Mouse (Mus musculus) heart, adult 2 months (tissue): ENCODE results near the gene Vps13c. TPM values are rescaled to one million over a fixed set of nuclear protein-coding genes. Genes with fewer than 3 reads are reported as not detected.

ENCODE experiments used
- DNase-seq, 2 experiments: peaks; one replicate each; pipeline ENCODE4 v3.0.0; 2021
- H3K27ac ChIP-seq: fragments of 200-600 bp; 2 replicates; pipeline ENCODE4 v1.8.1; 2022
- H3K27me3 ChIP-seq: fragments of 200-500 bp; 2 replicates; pipeline ENCODE4 v1.6.1; 2012; ENCODE audit warnings: mild to moderate bottlenecking, low read length, inconsistent platforms, mixed read lengths; ENCODE audit not compliant: control insufficient read depth, insufficient read depth
- H3K36me3 ChIP-seq: fragments of 200-500 bp; 2 replicates; pipeline ENCODE4 v1.6.1; 2012; ENCODE audit warnings: low read length, inconsistent platforms; ENCODE audit not compliant: control insufficient read depth, insufficient read depth
- H3K4me1 ChIP-seq: fragments of 200-500 bp; 2 replicates; pipeline ENCODE4 v1.6.1; 2011; ENCODE audit warnings: low read length; ENCODE audit not compliant: control insufficient read depth, insufficient read depth
- H3K4me3 ChIP-seq: fragments of 200-600 bp; 2 replicates; pipeline ENCODE4 v1.8.1; 2022
- H3K79me2 ChIP-seq: fragments of 200-500 bp; replicated peaks from 2 replicates; pipeline ENCODE4 v1.6.1; 2012; ENCODE audit warnings: mild to moderate bottlenecking, inconsistent platforms, low read length, moderate library complexity, mixed read lengths; ENCODE audit not compliant: control insufficient read depth, insufficient read depth
- H3K9ac ChIP-seq: fragments of 200-500 bp; 2 replicates; pipeline ENCODE4 v1.6.1; 2012; ENCODE audit warnings: low read depth, mild to moderate bottlenecking, control low read depth, inconsistent platforms, low read length, mixed read lengths
- CTCF ChIP-seq: fragments of 200-600 bp; IDR thresholded peaks from 2 replicates; pipeline ENCODE4 v1.8.1; 2022; ENCODE audit warnings: antibody characterized with exemption, mild to moderate bottlenecking, moderate library complexity
- EP300 ChIP-seq: fragments of 200-500 bp; IDR thresholded peaks from 2 replicates; pipeline ENCODE4 v1.6.1; 2011; ENCODE audit warnings: low read depth, low read length, control low read depth; ENCODE audit not compliant: insufficient read depth
- POLR2A ChIP-seq: fragments of 200-500 bp; IDR thresholded peaks from 2 replicates; pipeline ENCODE4 v1.6.1; 2011; ENCODE audit warnings: mild to moderate bottlenecking, low read depth, low read length, control low read depth; ENCODE audit not compliant: insufficient read depth
- WGBS: fragments of 180-500 bp; shearing (Covaris S2); methylation state at CpG from one replicate; pipeline ENCODE4 v1.1.7; 2018; 5-methylcytosine and 5-hydroxymethylcytosine counted together
- intact Hi-C: fragments of 180-260 bp; cut with DNase I; formaldehyde crosslinking; loops from one replicate; pipeline ENCODE4 v1.15.1; 2025
- polyA plus RNA-seq: library from polyadenylated mRNA; depleted of rRNA; stranded (reverse); fragments of >200 nt; gene quantifications from 2 replicates; pipeline ENCODE4 v1.2.3, GENCODE M21; 2012
- total RNA-seq, 2 experiments: library from RNA; stranded (reverse); gene quantifications; 2 replicates each; pipeline ENCODE4 v1.2.3; 2021

Vps13c gene
- total and polyA plus RNA-seq, 3 experiments, result 6.5 to 51.1 (median 41.1) TPM

DNA sequence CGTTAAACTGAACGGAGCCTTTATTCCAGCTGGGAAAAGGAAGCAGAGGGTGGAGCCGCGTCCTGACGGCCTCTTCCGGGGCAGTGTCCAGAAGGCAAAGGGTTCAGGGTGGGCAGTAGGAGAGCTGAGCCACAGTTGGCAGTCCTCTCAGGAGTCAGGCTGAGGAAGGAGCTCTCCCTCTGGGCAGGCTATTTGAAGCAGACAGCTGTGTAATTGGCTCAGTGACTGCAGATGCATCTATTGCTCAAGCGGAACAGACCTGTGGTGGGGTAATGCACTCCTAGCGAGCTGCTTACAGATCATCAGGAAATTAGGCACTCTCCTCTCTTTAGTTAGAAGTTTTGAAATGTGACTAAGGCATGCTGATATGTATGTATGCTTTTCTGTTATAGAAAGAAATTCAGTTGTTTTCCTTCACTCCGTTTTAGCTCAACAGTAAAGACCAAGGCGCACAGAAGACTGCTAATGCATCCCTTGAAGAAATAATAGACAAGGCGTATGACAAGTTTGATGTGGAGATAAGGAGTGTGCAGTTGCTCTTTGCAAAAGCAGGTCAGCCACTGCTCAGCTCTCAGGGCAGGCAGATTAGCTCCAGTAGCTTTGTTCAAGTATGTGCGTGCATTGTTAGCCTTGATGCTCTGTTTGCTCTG, 56.6 kb downstream of the Vps13c start:
- Histone ChIP-seq H3K79me2 (no peaks in the 10 kb centered on the region), H3K36me3 (no peaks in the 10 kb centered on the region; the same call in none of the 2 replicates), H3K27me3 (no peaks in the 10 kb centered on the region), H3K4me1 (no peaks in the 10 kb centered on the region), H3K4me3 (no peak overlapping the region), H3K27ac (no peak overlapping the region), H3K9ac (no peak overlapping the region)
- WGBS, result 65% methylated on average over 12 of the region's 12 CpGs
- intact Hi-C loops, result no loop called here
- TF ChIP-seq EP300 (no peak), CTCF (no peak), POLR2A (no peak)
- peak; percentile 7 to 27 for DNase-seq

GRCm38 (mm10) chr9:67900398-67900797, 60.2 kb downstream of the Vps13c start:
- H3K27me3 ChIP-seq, result no peaks in the 10 kb centered on the region
- no peaks in the 10 kb centered on the region; the same call in 1 of the 2 replicates for H3K36me3 ChIP-seq
- intact Hi-C loops, result no loop called here
- H3K79me2 ChIP-seq, result no peaks in the 10 kb centered on the region
- WGBS, result 84% methylated on average over 5 of the region's 5 CpGs
- no peak overlapping the region for H3K27ac ChIP-seq
- H3K9ac ChIP-seq, result no peak overlapping the region
- no peak overlapping the region for H3K4me3 ChIP-seq
- no peaks in the 10 kb centered on the region for H3K4me1 ChIP-seq
- TF ChIP-seq EP300, result no peak
- TF ChIP-seq CTCF, result no peak
- no peak for TF ChIP-seq POLR2A
- DNase-seq, result no peak

GRCm38 (mm10) chr9:67904355-67904754, 64.2 kb downstream of the Vps13c start:
- Histone ChIP-seq H3K79me2 (no peaks in the 10 kb centered on the region), H3K36me3 (peaks cover 2% of the 10 kb centered on the region)
- WGBS, result 81% methylated on average over 6 of the region's 6 CpGs

GRCm38 (mm10) chr9:67905541-67905940, 65.3 kb downstream of the Vps13c start:
- TF ChIP-seq POLR2A (no peak), CTCF (no peak), EP300 (no peak)
- intact Hi-C loops, result no loop called here

More at GRCm38 (mm10) chr9:67904355-67904754, 64.2 kb downstream of the Vps13c start:
- intact Hi-C loops, result no loop called here
- Histone ChIP-seq H3K4me1 (no peaks in the 10 kb centered on the region), H3K4me3 (no peak overlapping the region), H3K27ac (no peak overlapping the region), H3K9ac (no peak overlapping the region), H3K27me3 (no peaks in the 10 kb centered on the region)
- DNase-seq, result no peak
- no peak for TF ChIP-seq EP300
- TF ChIP-seq CTCF, result no peak
- TF ChIP-seq POLR2A, result no peak

GRCm38 (mm10) chr9:67914681-67915080, 74.5 kb downstream of the Vps13c start:
- no peak for TF ChIP-seq CTCF
- no peak for TF ChIP-seq POLR2A
- intact Hi-C loops, result no loop called here
- no peak overlapping the region for H3K9ac ChIP-seq

More at GRCm38 (mm10) chr9:67905541-67905940, 65.3 kb downstream of the Vps13c start:
- WGBS, result 86% methylated on average over 2 of the region's 2 CpGs
- Histone ChIP-seq H3K79me2 (no peaks in the 10 kb centered on the region), H3K4me1 (no peaks in the 10 kb centered on the region), H3K9ac (no peak overlapping the region), H3K27me3 (no peaks in the 10 kb centered on the region), H3K27ac (no peak overlapping the region), H3K36me3 (peaks cover 2% of the 10 kb centered on the region), H3K4me3 (no peak overlapping the region)
- no peak for DNase-seq

GRCm38 (mm10) chr9:67922350-67922749, 82.2 kb downstream of the Vps13c start:
- TF ChIP-seq POLR2A, result no peak
- Histone ChIP-seq H3K4me1 (no peaks in the 10 kb centered on the region), H3K27ac (no peak overlapping the region), H3K79me2 (no peaks in the 10 kb centered on the region), H3K36me3 (peaks cover 1% of the 10 kb centered on the region), H3K27me3 (no peaks in the 10 kb centered on the region), H3K9ac (no peak overlapping the region), H3K4me3 (no peak overlapping the region)
- DNase-seq, result no peak
- intact Hi-C loops, result no loop called here
- WGBS, result 93% methylated on average over 5 of the region's 5 CpGs

More at GRCm38 (mm10) chr9:67914681-67915080, 74.5 kb downstream of the Vps13c start:
- DNase-seq, result no peak
- no peak overlapping the region for H3K4me3 ChIP-seq
- H3K4me1 ChIP-seq, result no peaks in the 10 kb centered on the region
- WGBS, result 89% methylated on average over 7 of the region's 7 CpGs
- H3K27me3 ChIP-seq, result no peaks in the 10 kb centered on the region
- no peaks in the 10 kb centered on the region for H3K79me2 ChIP-seq
- H3K36me3 ChIP-seq, result peaks cover 2% of the 10 kb centered on the region
- H3K27ac ChIP-seq, result no peak overlapping the region
